ENCODE assay signal across 24 mouse cellular contexts in the genomic region with DNA sequence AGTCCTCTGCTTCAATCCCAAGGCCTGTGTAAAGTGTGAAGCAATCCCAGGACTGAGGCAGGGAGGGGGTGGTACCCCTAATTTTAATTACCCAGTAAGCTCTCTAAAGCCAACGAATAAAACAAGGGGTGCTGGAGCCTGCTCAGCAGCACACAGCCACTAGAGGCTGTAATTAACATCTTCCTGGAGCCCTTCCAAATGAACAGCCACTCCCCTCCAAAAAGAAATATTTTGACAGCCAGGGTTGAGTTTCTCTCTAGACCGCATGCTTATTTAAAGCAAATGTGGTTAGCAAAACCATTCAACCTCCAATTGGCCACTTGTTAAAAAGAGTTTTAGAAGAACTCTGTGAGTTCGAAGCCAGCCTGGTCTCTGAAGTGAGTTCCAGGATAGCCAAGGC.
"Had no signal": no experiment of that assay in that cellular context is flagged by ENCODE, and none has a peak within 500 bp of the region (broad histone marks: within the 10 kb centered on the region; RNA-seq: fewer than 3 reads in every experiment).

No protein-coding gene starts in this region.

- H3K9me3 ChIP-seq: heart, embryonic 15.5 days; limb, embryonic 10.5 days; limb, embryonic 12.5 days; liver, embryonic 13.5 days; liver, embryonic 15.5 days had no signal

- H3K36me3 ChIP-seq: heart, embryonic 13.5 days; heart, embryonic 15.5 days; limb, embryonic 10.5 days; limb, embryonic 12.5 days; liver, embryonic 13.5 days; liver, embryonic 15.5 days had no signal

- H3K27ac ChIP-seq: heart, adult 2 months; heart, embryonic 13.5 days; heart, embryonic 15.5 days; hindbrain, embryonic 14.5 days; left cerebral cortex, adult 2 months; limb, embryonic 10.5 days; limb, embryonic 12.5 days; liver, embryonic 13.5 days; liver, embryonic 15.5 days had no signal

- H3K4me3 ChIP-seq: heart, adult 2 months; heart, embryonic 13.5 days; heart, embryonic 15.5 days; left cerebral cortex, adult 2 months; limb, embryonic 10.5 days; limb, embryonic 12.5 days; liver, embryonic 13.5 days; liver, embryonic 15.5 days had no signal

- ATAC-seq: hindbrain, embryonic 16.5 days; intestine, embryonic 16.5 days had no signal

- H3K4me1 ChIP-seq: heart, embryonic 13.5 days; heart, embryonic 15.5 days; limb, embryonic 12.5 days; liver, embryonic 13.5 days; liver, embryonic 15.5 days had no signal

- H3K27me3 ChIP-seq: heart, embryonic 13.5 days; heart, embryonic 15.5 days; limb, embryonic 12.5 days; liver, embryonic 13.5 days; liver, embryonic 15.5 days had no signal

- DNase-seq: gastrocnemius, postnatal 14 days; gastrocnemius, postnatal 36 days; heart, adult 11 months; heart, adult 2 months; heart, postnatal 14 days; heart, postnatal 36 days; kidney, adult 18-20 months; kidney, adult 8-10 months; kidney, postnatal 10 days; kidney, postnatal 25 days; kidney, postnatal 4 days; liver; liver, embryonic 13.5 days had no signal

- H3K4me2 ChIP-seq: heart, embryonic 11.5 days; heart, embryonic 13.5 days; heart, embryonic 15.5 days; hindbrain, embryonic 14.5 days; limb, embryonic 12.5 days; liver, embryonic 11.5 days; liver, embryonic 13.5 days; liver, embryonic 15.5 days had no signal

- H3K9ac ChIP-seq: heart, embryonic 13.5 days; heart, embryonic 15.5 days; hindbrain, embryonic 14.5 days; limb, embryonic 12.5 days; liver, embryonic 13.5 days; liver, embryonic 15.5 days had no signal
